Mouse (Mus musculus) heart, embryonic 12.5 days (tissue): ENCODE results near the gene Vps16. TPM values are rescaled to one million over a fixed set of nuclear protein-coding genes. Genes with fewer than 3 reads are reported as not detected.

Source experiments
- ATAC-seq: fragments of 200-750 bp; cut with Nextera tagmentation; 2 replicates; pipeline ENCODE4 v1.8.0; 2017; ENCODE audit warnings: moderate TSS enrichment, moderate library complexity; ENCODE audit not compliant: insufficient number of reproducible peaks, low FRiP score
- H3K27ac ChIP-seq: fragments of 300-500 bp; sonication (generic); 2 replicates; pipeline ENCODE4 v1.5.1; 2016; ENCODE audit warnings: mild to moderate bottlenecking, moderate library complexity; ENCODE audit not compliant: poor library complexity, severe bottlenecking
- H3K27me3 ChIP-seq: fragments of 300-500 bp; sonication (generic); replicated peaks from 2 replicates; pipeline ENCODE4 v1.6.1; 2016; ENCODE audit warnings: mild to moderate bottlenecking, moderate library complexity
- H3K36me3 ChIP-seq: fragments of 300-500 bp; sonication (generic); 2 replicates; pipeline ENCODE4 v1.6.1; 2016; ENCODE audit warnings: mild to moderate bottlenecking, moderate library complexity
- H3K4me1 ChIP-seq: fragments of 300-500 bp; sonication (generic); replicated peaks from 2 replicates; pipeline ENCODE4 v1.6.1; 2016; ENCODE audit warnings: mild to moderate bottlenecking
- H3K4me2 ChIP-seq: fragments of 300-500 bp; sonication (generic); 2 replicates; pipeline ENCODE4 v1.6.1; 2016; ENCODE audit warnings: mild to moderate bottlenecking, moderate library complexity
- H3K4me3 ChIP-seq: fragments of 300-500 bp; sonication (generic); 2 replicates; pipeline ENCODE4 v1.5.1; 2016; ENCODE audit warnings: mild to moderate bottlenecking
- H3K9ac ChIP-seq: fragments of 300-500 bp; sonication (generic); 2 replicates; pipeline ENCODE4 v1.6.1; 2016; ENCODE audit warnings: mild to moderate bottlenecking, moderate library complexity
- H3K9me3 ChIP-seq: fragments of 300-500 bp; sonication (generic); replicated peaks from 2 replicates; pipeline ENCODE4 v1.6.1; 2016; ENCODE audit warnings: mild to moderate bottlenecking, moderate library complexity
- WGBS: fragments of 180-500 bp; shearing (Covaris S2); methylation state at CpG from one replicate; pipeline ENCODE4 v1.1.7; 2016; 5-methylcytosine and 5-hydroxymethylcytosine counted together
- polyA plus RNA-seq: library from polyadenylated mRNA; unstranded; fragments of >200 nt; fragmentation: Nextera tagmentation; extraction: Ambion mirVana; gene quantifications from 2 replicates; pipeline ENCODE4 v1.2.1, GENCODE M21; 2016

Gene Vps16
- polyA plus RNA-seq, 1 experiment from 2014 or later: 63.5 TPM

GRCm38 (mm10) chr2:130488600-130488999, 64.5 kb downstream of the Vps16 start:
- no peak overlapping the region for H3K4me2 ChIP-seq
- no peaks in the 10 kb centered on the region for H3K27me3 ChIP-seq
- no peak overlapping the region for H3K4me3 ChIP-seq
- WGBS: 80% methylated on average over 4 of the region's 4 CpGs
- H3K9me3 ChIP-seq: no peaks in the 10 kb centered on the region
- no peak for ATAC-seq
- no peak overlapping the region for H3K27ac ChIP-seq
- peaks cover 3% of the 10 kb centered on the region; the same call in 1 of the 2 replicates for H3K36me3 ChIP-seq
- no peak overlapping the region for H3K9ac ChIP-seq
- peaks cover 12% of the 10 kb centered on the region for H3K4me1 ChIP-seq

GRCm38 (mm10) chr2:130491162-130491561, 67.0 kb downstream of the Vps16 start:
- no peak for ATAC-seq
- no peak overlapping the region for H3K4me2 ChIP-seq
- H3K9ac ChIP-seq: no peak overlapping the region
- no peaks in the 10 kb centered on the region for H3K27me3 ChIP-seq
- peaks cover 3% of the 10 kb centered on the region; the same call in 1 of the 2 replicates for H3K36me3 ChIP-seq
- H3K4me3 ChIP-seq: no peak overlapping the region
- H3K9me3 ChIP-seq: no peaks in the 10 kb centered on the region
- H3K27ac ChIP-seq: peak overlapping the region; percentile 38; the same call in 1 of the 2 replicates
- peaks cover 20% of the 10 kb centered on the region for H3K4me1 ChIP-seq
- WGBS: 74% methylated on average over 4 of the region's 4 CpGs

GRCm38 (mm10) chr2:130491587-130491986, 67.4 kb downstream of the Vps16 start:
- Histone ChIP-seq H3K4me3 (no peak overlapping the region), H3K36me3 (peaks cover 3% of the 10 kb centered on the region; the same call in 1 of the 2 replicates), H3K27ac (peak overlapping the region; percentile 38; the same call in 1 of the 2 replicates), H3K4me1 (peaks cover 24% of the 10 kb centered on the region), H3K27me3 (no peaks in the 10 kb centered on the region), H3K9me3 (no peaks in the 10 kb centered on the region), H3K9ac (no peak overlapping the region), H3K4me2 (no peak overlapping the region)
- no peak for ATAC-seq
- WGBS: 28% methylated on average over 7 of the region's 7 CpGs

Other genes with a start within 250 kb of the Vps16 start
- 386 and 401 TPM in 2 replicates for gene Snrpb, start 244.9 kb upstream of the Vps16 start, polyA plus RNA-seq
- gene Tmc2, start 229.1 kb upstream of the Vps16 start, polyA plus RNA-seq: not detected in 2 replicates
- 192 and 193 TPM in 2 replicates for gene Nop56, start 149.9 kb upstream of the Vps16 start, polyA plus RNA-seq
- 218 and 221 TPM in 2 replicates for gene Idh3b, start 139.8 kb upstream of the Vps16 start, polyA plus RNA-seq
- 0.91 and 1.2 TPM in 2 replicates for gene Ebf4, start 129.2 kb upstream of the Vps16 start, polyA plus RNA-seq
- gene Cpxm1, start 26.8 kb upstream of the Vps16 start, polyA plus RNA-seq: 32.2 and 33.3 TPM in 2 replicates
- gene Gm28372, start 19.1 kb upstream of the Vps16 start, polyA plus RNA-seq: 0.09 and 0.24 TPM in 2 replicates
- not detected in 2 replicates for gene 1700020A23Rik, start 19.1 kb upstream of the Vps16 start, polyA plus RNA-seq
- not detected in 2 replicates for gene Tmem239, start 17.9 kb upstream of the Vps16 start, polyA plus RNA-seq
- gene Pced1a, start 362 bp downstream of the Vps16 start, polyA plus RNA-seq: 7.5 and 9.0 TPM in 2 replicates
- gene Ptpra, start 25.9 kb downstream of the Vps16 start, polyA plus RNA-seq: 86.1 and 86.3 TPM in 2 replicates
- 66.9 and 67.2 TPM in 2 replicates for gene Mrps26, start 139.4 kb downstream of the Vps16 start, polyA plus RNA-seq
- gene Oxt, start 151.8 kb downstream of the Vps16 start, polyA plus RNA-seq: not detected in 2 replicates
- 0.54 and 0.96 TPM in 2 replicates for gene Avp, start 158.2 kb downstream of the Vps16 start, polyA plus RNA-seq
- 15.6 and 16.1 TPM in 2 replicates for gene Fastkd5, start 205.7 kb downstream of the Vps16 start, polyA plus RNA-seq
- gene Ubox5, start 205.7 kb downstream of the Vps16 start, polyA plus RNA-seq: 8.8 TPM in 2 replicates
- gene Lzts3, start 218.5 kb downstream of the Vps16 start, polyA plus RNA-seq: 1.8 TPM in 2 replicates
- 44.5 and 46.3 TPM in 2 replicates for gene Ddrgk1, start 240.3 kb downstream of the Vps16 start, polyA plus RNA-seq
- gene Itpa, start 243.3 kb downstream of the Vps16 start, polyA plus RNA-seq: 79.7 and 84.1 TPM in 2 replicates